Mouse (Mus musculus) left cerebral cortex, adult 6 months (tissue): Measurements from ENCODE around the gene Htr6. TPM values are rescaled to one million over a fixed set of nuclear protein-coding genes. Genes with fewer than 3 reads are reported as not detected.

Source experiments
- long read RNA-seq, 2 experiments: library from polyadenylated mRNA; unstranded; transcript quantifications; one replicate each; pipeline ENCODE4 v2.0.0; 2019 to 2020
- polyA plus RNA-seq: library from polyadenylated mRNA; unstranded; fragments of <200 nt; fragmentation: Nextera tagmentation; gene quantifications from 2 replicates; pipeline ENCODE4 v1.2.3, GENCODE M21; 2021

Htr6 gene
- polyA plus RNA-seq: 2.1 and 3.7 TPM in 2 replicates
- long read RNA-seq, experiment 1, partial matches to known transcripts: 0 of 3 reads
- long read RNA-seq, experiment 1, other reads (novel, unspliced or antisense): 0 of 3 reads
- long read RNA-seq, experiment 2, partial matches to known transcripts: 1 of 2 reads
- long read RNA-seq, experiment 2, other reads (novel, unspliced or antisense): 1 of 2 reads

GRCm38 (mm10) chr4:139075041-139075711 is at the start of gene Htr6:
TSS of gene Htr6 (minus strand) at chr4:139075570.

GRCm38 (mm10) chr4:139092356-139093195 is 17.2 kb upstream of the Htr6 start, which contains the start of gene Nbl1:
TSS of gene Nbl1 (minus strand) at chr4:139092993.

Other genes starting within 250 kb of the Htr6 start
- 0.53 and 2.5 TPM in 2 replicates for gene Pla2g5, start 212.1 kb downstream of the Htr6 start, polyA plus RNA-seq
- not detected in 2 replicates for gene Gm13030, start 201.6 kb downstream of the Htr6 start, polyA plus RNA-seq
- gene Pla2g2e, start 197.6 kb downstream of the Htr6 start, polyA plus RNA-seq: not detected in 2 replicates
- 1.4 and 9.0 TPM in 2 replicates for gene Otud3, start 161.6 kb downstream of the Htr6 start, polyA plus RNA-seq
- not detected in 2 replicates for gene Rnf186, start 108.5 kb downstream of the Htr6 start, polyA plus RNA-seq
- gene Tmco4, start 102.7 kb downstream of the Htr6 start, polyA plus RNA-seq: 1.8 and 3.3 TPM in 2 replicates
- gene Nbl1, start 17.4 kb upstream of the Htr6 start, polyA plus RNA-seq: 25.4 and 111 TPM in 2 replicates
- 599 and 747 TPM in 2 replicates for gene Minos1, start 55.5 kb upstream of the Htr6 start, polyA plus RNA-seq
- 325 and 348 TPM in 2 replicates for gene Capzb, start 117.3 kb upstream of the Htr6 start, polyA plus RNA-seq
- 6.6 and 11.3 TPM in 2 replicates for gene Pqlc2, start 235.1 kb upstream of the Htr6 start, polyA plus RNA-seq
- gene Akr7a5, start 235.2 kb upstream of the Htr6 start, polyA plus RNA-seq: 52.0 and 54.3 TPM in 2 replicates